Mouse (Mus musculus) heart, embryonic 13.5 days (tissue): ENCODE measurements around the gene Serpinb9g. TPM values are rescaled to one million over a fixed set of nuclear protein-coding genes. Genes with fewer than 3 reads are reported as not detected.
"Not testable (repeated sequence)": the region's sequence is repeated elsewhere in the genome, so short reads cannot be mapped to it uniquely, and the experiment has no call there.

Experiments
- ATAC-seq: fragments of 200-750 bp; cut with Nextera tagmentation; 2 replicates; pipeline ENCODE4 v1.8.0; 2017; ENCODE audit warnings: moderate TSS enrichment; ENCODE audit not compliant: insufficient number of reproducible peaks, low FRiP score, low TSS enrichment; ENCODE audit errors: extremely low read depth
- H3K27ac ChIP-seq: fragments of 300-500 bp; sonication (generic); replicated peaks from 2 replicates; pipeline ENCODE4 v1.5.1; 2015; ENCODE audit warnings: moderate library complexity, mild to moderate bottlenecking, inconsistent platforms
- H3K27me3 ChIP-seq: fragments of 300-500 bp; sonication (generic); replicated peaks from 2 replicates; pipeline ENCODE4 v1.6.1; 2015; ENCODE audit warnings: mild to moderate bottlenecking, inconsistent platforms
- H3K36me3 ChIP-seq: fragments of 300-500 bp; sonication (generic); 2 replicates; pipeline ENCODE4 v1.6.1; 2015; ENCODE audit warnings: mild to moderate bottlenecking, inconsistent platforms
- H3K4me1 ChIP-seq: fragments of 300-500 bp; sonication (generic); 2 replicates; pipeline ENCODE4 v1.6.1; 2015; ENCODE audit warnings: inconsistent platforms
- H3K4me2 ChIP-seq: fragments of 300-500 bp; sonication (generic); 2 replicates; pipeline ENCODE4 v1.6.1; 2015; ENCODE audit warnings: inconsistent platforms, mild to moderate bottlenecking, moderate library complexity
- H3K4me3 ChIP-seq: fragments of 300-500 bp; sonication (generic); 2 replicates; pipeline ENCODE4 v1.5.1; 2015; ENCODE audit warnings: moderate library complexity, mild to moderate bottlenecking, inconsistent platforms
- H3K9ac ChIP-seq: fragments of 300-500 bp; sonication (generic); 2 replicates; pipeline ENCODE4 v1.6.1; 2015; ENCODE audit warnings: inconsistent platforms, mild to moderate bottlenecking, moderate library complexity
- H3K9me3 ChIP-seq: fragments of 300-500 bp; sonication (generic); 2 replicates; pipeline ENCODE4 v1.6.1; 2016; ENCODE audit warnings: inconsistent platforms
- WGBS: fragments of 180-500 bp; shearing (Covaris S2); methylation state at CpG from one replicate; pipeline ENCODE4 v1.1.7; 2015; ENCODE audit warnings: mixed read lengths; 5-methylcytosine and 5-hydroxymethylcytosine counted together
- polyA plus RNA-seq: library from polyadenylated mRNA; unstranded; fragments of >200 nt; fragmentation: Nextera tagmentation; extraction: Ambion mirVana; gene quantifications from 2 replicates; pipeline ENCODE4 v1.2.1, GENCODE M21; 2015

Serpinb9g gene
- polyA plus RNA-seq = not detected in 2 replicates

GRCm38 (mm10) chr13:33484490-33484889, at the start of gene Serpinb9g:
Serpinb9g (plus strand) TSS chr13:33484790.
- not testable (repeated sequence) for H3K27ac ChIP-seq, H3K36me3 ChIP-seq, H3K9ac ChIP-seq, H3K4me1 ChIP-seq, H3K4me3 ChIP-seq, H3K27me3 ChIP-seq, H3K4me2 ChIP-seq, ATAC-seq, H3K9me3 ChIP-seq
- 64% methylated on average over 4 of the region's 4 CpGs for WGBS

GRCm38 (mm10) chr13:33483872-33484271, 718 bp upstream of the Serpinb9g start:
- not testable (repeated sequence) for H3K36me3 ChIP-seq, H3K9me3 ChIP-seq, ATAC-seq, H3K27ac ChIP-seq, H3K4me2 ChIP-seq, H3K27me3 ChIP-seq, H3K4me3 ChIP-seq, H3K9ac ChIP-seq, H3K4me1 ChIP-seq
- WGBS = 58% methylated on average over 3 of the region's 3 CpGs

GRCm38 (mm10) chr13:33524629-33525028, 40.0 kb downstream of the Serpinb9g start:
- Histone ChIP-seq H3K4me2 (no peak overlapping the region), H3K27ac (no peak overlapping the region), H3K4me3 (no peak overlapping the region), H3K9ac (no peak overlapping the region), H3K4me1 (no peaks in the 10 kb centered on the region), H3K36me3 (no peaks in the 10 kb centered on the region), H3K27me3 (no peaks in the 10 kb centered on the region), H3K9me3 (peaks cover 5% of the 10 kb centered on the region)
- ATAC-seq = no peak

GRCm38 (mm10) chr13:33532814-33533213, 48.2 kb downstream of the Serpinb9g start:
- Histone ChIP-seq H3K4me2 (no peak overlapping the region), H3K36me3 (no peaks in the 10 kb centered on the region), H3K4me3 (no peak overlapping the region), H3K9ac (no peak overlapping the region), H3K9me3 (no peaks in the 10 kb centered on the region), H3K27me3 (no peaks in the 10 kb centered on the region), H3K4me1 (no peaks in the 10 kb centered on the region), H3K27ac (no peak overlapping the region)
- ATAC-seq = no peak

Other genes starting within 250 kb of the Serpinb9g start
- gene Serpinb9e, start 235.2 kb upstream of the Serpinb9g start, polyA plus RNA-seq = not detected in 2 replicates
- gene Serpinb9f, start 160.7 kb upstream of the Serpinb9g start, polyA plus RNA-seq = not detected in 2 replicates
- gene Gm11397, start 89.0 kb upstream of the Serpinb9g start, polyA plus RNA-seq = not detected in 2 replicates
- not detected in 2 replicates for gene Serpinb6d, start 176.6 kb downstream of the Serpinb9g start, polyA plus RNA-seq